Mouse (Mus musculus) C2C12 (cell line): ENCODE data around the gene Cdkn1a.

Experiments used
- CEBPB ChIP-seq: IDR thresholded peaks from one replicate; pipeline ENCODE4 v1.6.1; 2011; ENCODE audit warnings: low read depth, mild to moderate bottlenecking, control low read depth, moderate library complexity
- CTCF ChIP-seq: IDR thresholded peaks from one replicate; pipeline ENCODE4 v1.5.1; 2011; ENCODE audit not compliant: control insufficient read depth, insufficient read depth, insufficient read length
- FOSL1 ChIP-seq: IDR thresholded peaks from one replicate; pipeline ENCODE4 v1.8.0; 2011; ENCODE audit warnings: mild to moderate bottlenecking, low read length; ENCODE audit not compliant: poor library complexity, insufficient read depth, severe bottlenecking
- MAX ChIP-seq: IDR thresholded peaks from one replicate; pipeline ENCODE4 v1.6.1; 2011; ENCODE audit warnings: mild to moderate bottlenecking, control low read depth
- MYOD1 ChIP-seq: IDR thresholded peaks from one replicate; pipeline ENCODE4 v1.6.1; 2011; ENCODE audit warnings: low read depth; ENCODE audit not compliant: control insufficient read depth, insufficient read length
- USF1 ChIP-seq: IDR thresholded peaks from one replicate; pipeline ENCODE4 v1.6.1; 2011; ENCODE audit warnings: low read depth, mild to moderate bottlenecking, control low read depth, moderate library complexity

- no peak for TF ChIP-seq CTCF
- TF ChIP-seq USF1, result no peak
- TF ChIP-seq FOSL1, result no peak
- no peak for TF ChIP-seq MAX
- no peak for TF ChIP-seq MYOD1
- no peak for TF ChIP-seq CEBPB
Observed at GRCm38 (mm10) chr17:29093961-29094309, 3.2 kb downstream of the Cdkn1a start.
